Mouse (Mus musculus): ENCODE results near the gene Hhat.

Gene Hhat

DNA sequence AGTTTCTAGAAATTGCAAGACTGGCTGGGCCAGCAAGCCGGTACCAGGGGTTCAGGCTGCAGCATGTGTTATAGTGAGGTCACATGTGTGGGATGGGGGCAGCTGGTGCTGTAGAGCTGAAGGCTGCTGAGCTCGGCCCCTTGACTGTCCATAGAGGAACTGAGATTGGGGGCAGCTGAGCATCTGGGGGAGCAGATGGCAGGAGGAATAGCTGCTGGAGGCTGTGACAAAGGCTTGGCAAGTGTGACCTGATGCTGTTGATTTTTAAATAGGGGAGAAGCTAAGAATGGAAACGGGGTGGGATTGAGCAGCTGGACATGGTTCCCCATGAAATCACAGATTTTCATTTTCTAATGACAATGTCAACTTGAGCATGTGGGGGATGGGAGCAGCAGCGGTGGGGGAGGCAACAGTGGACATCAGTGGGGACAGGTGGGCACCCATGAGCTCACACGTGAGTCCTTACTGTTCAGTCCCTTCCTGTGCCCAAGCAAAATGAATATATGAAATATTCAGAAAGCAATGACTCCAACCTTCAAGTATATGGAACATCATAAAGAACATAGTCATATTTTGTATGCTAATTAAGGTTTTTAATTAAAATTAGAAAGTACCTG is 212.9 kb downstream of the Hhat start:
- DNase-seq (ENCODE audit: low read depth, low spot score) = peak; percentile 78

DNA sequence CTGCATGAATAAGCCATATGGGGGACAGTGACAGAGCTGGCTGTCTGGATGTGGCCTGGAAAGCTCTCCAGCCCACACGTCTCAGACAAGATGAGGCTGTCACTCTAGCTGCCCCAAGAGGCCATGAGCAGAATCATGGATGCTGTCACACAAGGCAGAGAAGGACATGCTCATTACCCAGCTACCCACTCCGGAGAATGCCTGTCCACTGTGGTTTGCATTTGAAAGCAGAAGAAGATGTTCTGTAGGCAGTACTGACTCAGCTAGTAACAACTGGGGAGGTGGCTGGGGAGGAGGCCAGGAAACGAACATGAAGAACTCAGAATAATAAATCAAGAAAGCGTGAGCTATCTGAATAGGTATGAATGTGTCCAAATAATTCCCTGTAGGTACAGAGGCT is 215.5 kb downstream of the Hhat start:
- DNase-seq (ENCODE audit: low read depth, low spot score) = peak; percentile 76

GRCm38 (mm10) chr1:192550561-192550960 is 220.5 kb downstream of the Hhat start:
- no peak for DNase-seq (ENCODE audit: low read depth, low spot score)

GRCm38 (mm10) chr1:192546843-192547242 is 224.2 kb downstream of the Hhat start:
- DNase-seq (ENCODE audit: low read depth, low spot score) = peak; percentile 76

- DNase-seq (ENCODE audit: low read depth, low spot score) = peak; percentile 34
Measured at GRCm38 (mm10) chr1:192544901-192545300, 226.1 kb downstream of the Hhat start.

DNA sequence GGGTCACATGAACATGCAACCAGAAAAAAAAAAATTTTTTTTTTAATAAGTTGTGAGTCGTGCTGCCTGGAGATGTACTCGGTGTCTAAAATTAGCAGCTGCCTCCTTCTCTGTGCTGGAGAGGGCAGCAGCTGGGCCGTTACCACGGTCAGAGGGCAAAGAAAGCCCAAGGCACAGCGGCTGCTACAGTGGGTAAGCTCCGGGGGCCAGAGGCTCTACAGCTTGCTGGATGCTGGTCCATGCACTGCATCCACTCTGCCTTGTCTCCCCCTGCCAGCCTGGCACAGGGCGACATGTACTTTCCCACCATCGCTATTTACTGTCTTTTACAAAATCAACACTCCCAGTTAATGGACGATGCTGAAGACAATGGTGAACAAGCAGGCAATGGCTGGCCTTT is 226.9 kb downstream of the Hhat start:
- no peak for DNase-seq (ENCODE audit: low read depth, low spot score)

GRCm38 (mm10) chr1:192543686-192544085 is 227.3 kb downstream of the Hhat start:
- no peak for DNase-seq (ENCODE audit: low read depth, low spot score)

DNA sequence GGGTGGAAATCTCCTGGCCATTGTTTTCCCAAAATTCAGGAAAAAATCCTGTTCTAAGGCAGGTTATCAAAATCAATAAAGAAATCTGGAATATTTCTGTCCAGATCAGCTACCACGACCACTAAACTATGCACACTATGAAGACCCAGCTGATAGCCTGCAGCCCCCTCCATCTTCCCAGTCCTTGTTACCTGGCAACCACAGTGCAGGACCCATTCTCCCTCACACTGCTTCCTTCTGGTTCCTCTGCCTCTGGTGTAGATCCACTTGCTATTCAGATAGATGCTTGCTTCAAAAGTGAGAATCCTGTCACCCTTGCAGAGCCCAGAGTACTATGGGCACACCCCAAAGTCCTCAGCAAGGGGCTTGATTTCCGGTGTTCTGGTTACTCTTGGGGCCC is 228.9 kb downstream of the Hhat start:
- DNase-seq (ENCODE audit: low read depth, low spot score) = no peak

- DNase-seq (ENCODE audit: low read depth, low spot score) = no peak
Measured at GRCm38 (mm10) chr1:192537169-192537568, 233.9 kb downstream of the Hhat start.

- no peak for DNase-seq (ENCODE audit: low read depth, low spot score)
Measured at GRCm38 (mm10) chr1:192536440-192536839, 234.6 kb downstream of the Hhat start.

DNA sequence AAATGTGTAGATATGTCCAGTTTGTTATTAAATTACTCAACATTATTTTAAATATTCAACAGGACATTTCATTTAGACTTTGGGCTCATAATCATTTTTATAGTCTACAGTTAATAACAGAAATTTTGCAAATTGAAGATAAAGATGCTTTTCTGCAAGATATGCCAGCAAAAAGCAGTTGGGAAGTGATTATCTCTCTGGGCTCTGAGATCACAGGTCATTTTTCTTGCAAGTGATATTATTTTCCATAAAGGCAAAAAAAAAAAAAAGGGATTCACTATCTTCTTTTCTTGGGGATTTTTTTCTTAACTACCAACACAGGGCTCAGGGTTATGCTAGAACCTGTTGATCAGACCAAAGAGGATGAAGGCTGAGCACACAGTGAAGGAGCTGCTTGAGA is 238.0 kb downstream of the Hhat start:
- DNase-seq (ENCODE audit: low read depth, low spot score) = no peak

DNA sequence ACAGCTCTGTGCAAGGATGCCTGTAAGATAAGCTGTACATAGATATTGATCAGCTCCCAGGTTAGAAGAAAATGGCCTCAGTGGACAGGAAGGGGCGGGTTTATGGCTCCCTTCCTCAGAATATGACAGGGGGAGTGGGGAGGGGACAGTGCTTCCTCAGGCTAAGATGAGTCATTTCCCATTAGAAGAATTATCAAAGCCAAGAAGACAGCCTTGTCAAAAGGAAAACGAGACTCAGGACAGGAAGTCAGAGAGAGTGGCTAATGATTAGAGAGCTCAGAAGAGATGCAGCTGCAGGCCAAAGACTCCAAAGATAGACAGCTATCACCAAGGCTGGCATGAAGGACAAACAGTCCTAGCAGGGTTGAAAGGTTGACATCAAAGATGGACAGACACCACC is 238.8 kb downstream of the Hhat start:
- no peak for DNase-seq (ENCODE audit: low read depth, low spot score)

DNA sequence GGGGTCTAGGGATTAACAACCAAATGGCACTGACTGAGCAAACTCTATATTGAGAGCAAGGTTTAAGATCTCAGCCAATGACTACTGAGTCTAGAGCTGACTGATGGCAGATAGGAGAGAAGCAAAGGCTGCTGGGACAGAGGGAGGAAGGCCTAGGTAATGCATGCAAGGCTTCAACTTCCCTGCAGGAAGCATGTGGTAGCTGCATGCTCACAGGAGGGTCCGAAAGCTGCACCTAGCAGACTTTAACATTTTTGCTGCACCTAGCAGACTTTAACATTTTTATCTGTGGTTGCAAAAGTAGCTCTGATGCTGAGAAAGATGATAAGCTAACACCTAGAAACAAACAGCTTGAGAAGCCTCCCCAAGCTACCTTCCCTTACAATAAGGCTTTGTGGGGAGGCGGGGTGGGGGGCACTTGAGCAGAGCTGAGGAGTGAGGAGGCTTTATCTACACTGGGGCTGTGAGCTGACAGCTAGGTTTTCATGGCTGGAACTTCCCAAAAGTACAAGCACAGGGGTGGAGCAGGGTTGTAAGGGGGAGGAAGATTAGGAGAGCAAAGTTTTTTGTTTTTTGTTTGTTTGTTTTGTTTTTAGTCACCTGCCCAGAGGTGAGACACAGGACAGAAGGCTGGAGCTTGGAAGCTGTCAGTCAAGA is 239.4 kb downstream of the Hhat start:
- no peak for DNase-seq (ENCODE audit: low read depth, low spot score)

- DNase-seq (ENCODE audit: low read depth, low spot score) = peak; percentile 63
Measured at GRCm38 (mm10) chr1:192525711-192526350, 245.2 kb downstream of the Hhat start.

DNA sequence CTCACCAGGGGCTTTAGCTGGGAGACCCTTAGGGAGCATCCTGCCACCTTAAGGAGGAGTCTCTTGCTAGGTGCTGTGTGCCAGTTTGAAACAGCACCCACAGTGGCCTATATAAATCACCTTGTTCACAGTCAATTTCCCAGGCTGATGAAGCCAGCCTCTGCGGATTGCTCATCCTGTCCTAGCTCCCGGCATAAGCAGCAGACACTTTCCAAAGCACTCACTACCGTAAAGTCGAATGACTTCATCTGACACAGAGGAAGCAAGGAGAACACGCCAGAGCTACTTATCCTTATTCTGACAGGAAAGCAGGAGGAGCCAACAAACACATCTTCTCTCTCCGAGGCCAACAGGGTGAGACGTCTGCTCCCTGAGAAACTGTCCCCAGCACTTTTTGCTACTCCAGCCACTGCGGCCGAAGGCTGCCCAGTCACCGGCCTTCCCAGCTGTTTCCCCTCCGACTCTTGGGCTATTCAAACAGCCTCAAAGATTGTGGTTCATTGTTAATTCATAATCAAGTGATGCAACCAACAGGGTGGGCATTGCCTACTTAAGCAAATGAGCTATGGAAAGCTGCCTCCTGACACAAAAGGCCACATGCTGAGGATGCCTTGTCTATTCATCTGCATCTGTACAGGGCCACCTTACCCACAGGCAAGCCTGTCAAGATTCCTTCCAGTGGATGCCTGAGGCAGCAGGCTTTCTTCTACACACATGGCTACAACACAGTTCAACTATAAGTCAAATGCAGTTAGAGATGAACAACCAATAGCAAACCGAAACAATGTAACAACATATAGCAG is 248.4 kb downstream of the Hhat start:
- peak; percentile 73 for DNase-seq (ENCODE audit: low read depth, low spot score)

- DNase-seq (ENCODE audit: low read depth, low spot score) = peak; percentile 27
Measured at GRCm38 (mm10) chr1:192520836-192521435, 250.1 kb downstream of the Hhat start.

DNA sequence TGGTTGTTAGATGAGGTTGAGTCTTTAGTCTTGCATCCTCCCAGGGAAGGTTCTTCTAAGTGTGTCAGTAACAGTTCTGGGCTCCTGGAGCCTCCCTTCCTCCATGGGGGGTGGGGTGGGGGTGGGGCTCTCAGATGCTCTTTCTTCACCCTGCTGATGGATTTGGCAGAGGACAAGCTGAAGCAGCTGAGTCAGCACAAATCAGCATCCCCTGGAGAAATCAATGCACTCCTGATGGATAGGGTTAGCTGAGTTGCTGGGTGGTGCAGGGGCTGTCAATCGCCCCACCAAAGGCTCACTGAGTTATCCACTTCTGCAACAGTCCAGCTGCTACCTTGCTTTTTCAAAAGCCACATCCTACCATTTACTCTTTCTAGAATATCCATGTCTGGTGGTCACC is 251.3 kb downstream of the Hhat start:
- DNase-seq (ENCODE audit: low read depth, low spot score) = no peak

DNA sequence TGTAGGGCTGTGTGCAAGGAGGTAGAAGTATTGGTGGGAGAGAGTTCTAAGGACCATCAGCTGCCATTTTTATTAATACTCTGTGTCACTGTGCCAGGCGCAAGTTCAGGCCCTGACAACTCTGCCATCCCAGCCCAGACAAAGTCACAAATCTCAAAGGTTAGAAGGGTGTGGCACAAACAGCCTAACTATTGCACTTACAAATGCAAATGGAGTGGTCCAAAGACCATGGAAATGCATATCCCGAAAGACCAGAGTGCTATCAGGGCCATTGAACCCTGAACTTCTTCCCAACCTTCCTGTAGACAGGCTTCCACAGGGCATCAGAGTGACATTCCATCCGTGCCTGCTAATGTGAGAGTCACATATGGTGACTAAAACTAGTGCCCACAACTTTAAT is 255.7 kb downstream of the Hhat start:
- no peak for DNase-seq (ENCODE audit: low read depth, low spot score)

GRCm38 (mm10) chr1:192512821-192513220 is 258.2 kb downstream of the Hhat start:
- DNase-seq (ENCODE audit: low read depth, low spot score) = no peak

- peak; percentile 86 for DNase-seq (ENCODE audit: low read depth, low spot score)
Measured at GRCm38 (mm10) chr1:192503651-192504050, 267.4 kb downstream of the Hhat start.

DNA sequence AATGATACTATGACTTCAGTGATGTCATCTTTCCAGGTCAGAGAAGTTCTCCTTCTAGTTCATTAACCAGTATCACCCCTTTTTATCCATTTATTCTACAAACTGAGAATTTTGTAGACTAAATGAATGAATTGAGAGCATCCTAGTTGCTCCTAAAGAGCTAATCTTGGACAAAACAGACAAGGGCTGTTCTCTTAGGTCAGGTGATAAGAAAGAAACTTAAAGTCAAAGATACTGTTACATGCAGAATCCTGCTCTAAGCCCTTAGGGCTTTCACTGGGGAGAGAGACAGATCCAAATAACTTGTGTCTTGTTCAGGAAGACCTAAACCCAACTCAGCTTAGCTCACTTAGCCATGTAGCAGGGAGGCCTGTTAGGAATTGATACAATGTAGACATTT is 268.2 kb downstream of the Hhat start:
- no peak for DNase-seq (ENCODE audit: low read depth, low spot score)

DNA sequence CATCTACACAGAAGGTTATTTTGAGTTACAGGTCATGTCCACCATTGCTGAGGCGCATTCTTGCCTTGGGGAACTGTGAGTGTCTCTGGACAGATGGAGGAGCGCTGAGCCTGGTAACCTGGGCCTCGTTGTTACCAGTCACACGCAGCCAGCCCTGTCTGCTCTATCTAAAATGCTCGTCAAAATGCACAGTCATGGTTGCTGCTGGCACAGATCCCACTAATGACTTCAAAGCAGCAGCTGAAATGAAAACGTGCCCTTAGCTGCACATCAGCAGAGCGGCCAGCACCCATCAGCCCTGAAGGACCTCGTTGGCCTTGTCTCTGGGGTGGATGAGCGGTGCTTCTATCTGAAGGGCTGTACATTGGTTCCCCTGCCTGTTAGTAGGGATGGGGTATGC is 269.0 kb downstream of the Hhat start:
- peak; percentile 70 for DNase-seq (ENCODE audit: low read depth, low spot score)

Measured in brain, adult 2 months (tissue).